Mouse (Mus musculus) stomach, postnatal 0 days (tissue): Measurements from ENCODE around the gene Parp8.

Experiments used
- CTCF ChIP-seq: IDR thresholded peaks from 2 replicates; pipeline ENCODE4 v1.5.1; 2016; ENCODE audit warnings: antibody characterized with exemption, low read depth, mild to moderate bottlenecking, moderate library complexity
- EP300 ChIP-seq: optimal IDR thresholded peaks from 2 replicates; pipeline ENCODE3; 2016; ENCODE audit warnings: antibody characterized with exemption

DNA sequence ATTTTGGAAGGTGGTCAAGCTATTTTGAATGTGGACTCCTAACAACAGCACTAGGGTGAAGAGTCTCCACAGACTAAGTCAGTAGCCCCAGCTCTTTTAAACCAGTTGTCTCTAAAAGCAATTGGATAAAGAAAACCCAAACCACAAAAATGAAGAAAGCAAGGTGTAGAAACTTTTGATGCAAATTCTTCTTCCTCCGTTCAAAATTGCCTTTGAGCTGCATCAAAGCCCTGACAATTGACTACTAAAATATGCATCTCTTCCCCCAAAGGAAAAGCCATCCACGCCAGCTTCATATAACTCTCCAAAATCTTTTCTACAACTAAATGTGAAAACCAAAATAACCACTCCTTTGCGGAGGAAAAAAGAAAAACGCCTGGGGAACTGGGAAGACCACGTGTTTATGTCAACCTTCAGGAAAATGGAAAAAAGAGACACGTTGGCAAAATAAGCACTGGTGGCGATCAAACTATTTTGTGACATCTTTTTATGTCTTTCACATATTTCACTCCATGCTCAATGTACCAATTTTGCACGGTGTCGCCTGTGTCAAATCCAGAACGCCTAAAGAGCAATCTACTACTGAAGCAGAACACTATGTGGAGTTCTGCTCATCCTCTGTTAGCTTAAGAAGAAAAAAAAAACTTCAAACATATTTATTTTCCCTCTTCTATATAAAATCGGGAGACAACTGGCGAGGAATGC lies 1.8 kb downstream of the Parp8 start:
- TF ChIP-seq CTCF (no peak), EP300 (no peak)
